23 mouse cellular contexts compared by ENCODE assay signal in the genomic region with DNA sequence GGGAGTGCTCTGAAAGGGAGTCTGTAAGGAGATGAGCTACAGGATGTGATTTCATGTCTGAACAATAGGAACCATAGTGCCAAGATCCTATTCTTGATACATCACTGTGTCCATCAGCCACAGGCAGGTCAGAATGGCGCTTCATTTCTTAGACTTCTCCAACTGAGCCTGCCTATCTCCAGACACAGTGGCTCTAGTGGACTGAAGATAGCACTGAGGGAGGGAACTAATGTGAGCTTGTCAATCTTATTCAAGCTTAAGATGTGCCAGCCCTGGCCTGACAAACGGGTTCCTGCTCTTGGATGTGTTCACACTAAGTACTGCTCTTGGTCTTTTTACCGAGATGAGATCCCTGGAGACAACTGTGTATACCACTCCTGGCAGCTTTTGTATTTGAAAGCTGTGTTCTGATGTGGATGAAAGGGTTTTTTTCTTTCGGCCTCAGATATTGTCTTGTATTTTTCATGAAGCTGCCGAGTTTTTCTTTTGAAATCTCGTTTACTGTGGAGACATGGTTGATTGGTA. TPM values are rescaled to one million over a fixed set of nuclear protein-coding genes. Genes with fewer than 3 reads are reported as not detected.
"Had no signal": no experiment of that assay in that cellular context is flagged by ENCODE, and none has a peak within 500 bp of the region (broad histone marks: within the 10 kb centered on the region; RNA-seq: fewer than 3 reads in every experiment).

No protein-coding gene starts in this region.

- H3K4me2 ChIP-seq: intestine, embryonic 15.5 days; kidney, embryonic 15.5 days; limb, embryonic 12.5 days; limb, embryonic 15.5 days; liver, embryonic 11.5 days; lung, embryonic 14.5 days; midbrain, embryonic 12.5 days; stomach, embryonic 15.5 days had no signal

- H3K9me3 ChIP-seq: intestine, embryonic 15.5 days; kidney, embryonic 15.5 days; limb, embryonic 12.5 days; limb, embryonic 15.5 days; midbrain, embryonic 12.5 days; stomach, embryonic 15.5 days had no signal

- H3K27ac ChIP-seq: intestine, embryonic 15.5 days; kidney, embryonic 15.5 days; limb, embryonic 12.5 days; limb, embryonic 15.5 days; liver, embryonic 14.5 days; macrophage; midbrain, embryonic 12.5 days; stomach, embryonic 15.5 days had no signal

- H3K9ac ChIP-seq: intestine, embryonic 15.5 days; kidney, embryonic 15.5 days; limb, embryonic 12.5 days; limb, embryonic 15.5 days; liver, embryonic 14.5 days; liver, postnatal 0 days; lung, embryonic 14.5 days; midbrain, embryonic 12.5 days; stomach, embryonic 15.5 days had no signal

- H3K4me1 ChIP-seq: intestine, embryonic 15.5 days; kidney, embryonic 15.5 days; limb, embryonic 15.5 days; midbrain, embryonic 12.5 days; stomach, embryonic 15.5 days had no signal

- H3K27me3 ChIP-seq: intestine, embryonic 15.5 days; kidney, embryonic 15.5 days; limb, embryonic 12.5 days; limb, embryonic 15.5 days; midbrain, embryonic 12.5 days; stomach, embryonic 15.5 days had no signal

- ATAC-seq: intestine, embryonic 15.5 days; liver, postnatal 0 days; lung, postnatal 0 days had no signal

- H3K36me3 ChIP-seq: intestine, embryonic 15.5 days; kidney, embryonic 15.5 days; limb, embryonic 12.5 days; limb, embryonic 15.5 days; midbrain, embryonic 12.5 days; stomach, embryonic 15.5 days had no signal

- H3K4me3 ChIP-seq: intestine, embryonic 15.5 days; kidney, embryonic 15.5 days; limb, embryonic 12.5 days; limb, embryonic 15.5 days; midbrain, embryonic 12.5 days; stomach, embryonic 15.5 days had no signal

- DNase-seq: kidney, adult 11 months; kidney, adult 8-10 months; kidney, postnatal 10 days; kidney, postnatal 36 days; left cerebral cortex, postnatal 4 days; liver, postnatal 0 days; lung, embryonic 14.5 days; right cerebral cortex, postnatal 25 days; spleen, adult 18-20 months; thymus, postnatal 25 days had no signal

RNA-seq across cellular contexts. Expression of a gene that starts 54.5 kb away (rescaled TPM):
- total RNA-seq: layer of hippocampus, adult 18-20 months; left cerebral cortex, postnatal 14 days had no signal
- polyA plus RNA-seq: neural tube, embryonic 14.5 days had no signal
